Mouse (Mus musculus) lung, embryonic 16.5 days (tissue): Measurements from ENCODE around the gene Prps1. TPM values are rescaled to one million over a fixed set of nuclear protein-coding genes. Genes with fewer than 3 reads are reported as not detected.

Source experiments
- ATAC-seq: fragments of 200-750 bp; cut with Nextera tagmentation; 2 replicates; pipeline ENCODE4 v1.8.0; 2017; ENCODE audit warnings: low read depth, mild to moderate bottlenecking, moderate library complexity
- H3K27ac ChIP-seq: fragments of 300-500 bp; sonication (generic); 2 replicates; pipeline ENCODE4 v1.5.1; 2014; ENCODE audit warnings: mild to moderate bottlenecking, control low read depth, low read length
- H3K27me3 ChIP-seq: fragments of 300-500 bp; sonication (generic); 2 replicates; pipeline ENCODE4 v1.6.1; 2014; ENCODE audit warnings: low read depth, low read length, mixed read lengths; ENCODE audit not compliant: control insufficient read depth, insufficient read depth
- H3K36me3 ChIP-seq: fragments of 300-500 bp; sonication (generic); 2 replicates; pipeline ENCODE4 v1.6.1; 2014; ENCODE audit warnings: low read length; ENCODE audit not compliant: control insufficient read depth, insufficient read depth
- H3K4me1 ChIP-seq: fragments of 300-500 bp; sonication (generic); replicated peaks from 2 replicates; pipeline ENCODE4 v1.6.1; 2014; ENCODE audit warnings: low read length, mixed read lengths; ENCODE audit not compliant: control insufficient read depth, insufficient read depth
- H3K4me2 ChIP-seq: fragments of 300-500 bp; sonication (generic); 2 replicates; pipeline ENCODE4 v1.6.1; 2014; ENCODE audit warnings: low read depth, low read length, control low read depth
- H3K4me3 ChIP-seq: fragments of 300-500 bp; sonication (generic); 2 replicates; pipeline ENCODE4 v1.5.1; 2014; ENCODE audit warnings: mild to moderate bottlenecking, low read length, control low read depth
- H3K9ac ChIP-seq: fragments of 300-500 bp; sonication (generic); 2 replicates; pipeline ENCODE4 v1.6.1; 2014; ENCODE audit warnings: low read length, control low read depth
- H3K9me3 ChIP-seq: fragments of 300-500 bp; sonication (generic); 2 replicates; pipeline ENCODE4 v1.6.1; 2016; ENCODE audit warnings: low read length; ENCODE audit not compliant: control insufficient read depth
- WGBS: fragments of 180-500 bp; shearing (Covaris S2); extraction: QIAGEN DNeasy Blood & Tissue Kit; methylation state at CpG from one replicate; pipeline ENCODE4 v1.1.7; 2014; 5-methylcytosine and 5-hydroxymethylcytosine counted together
- polyA plus RNA-seq: library from polyadenylated mRNA; unstranded; fragments of >200 nt; fragmentation: Nextera tagmentation; extraction: Ambion mirVana; gene quantifications from 2 replicates; pipeline ENCODE4 v1.2.1, GENCODE M21; 2015

Prps1 gene
- polyA plus RNA-seq, 1 experiment from 2014 or later, result 35.0 TPM

DNA sequence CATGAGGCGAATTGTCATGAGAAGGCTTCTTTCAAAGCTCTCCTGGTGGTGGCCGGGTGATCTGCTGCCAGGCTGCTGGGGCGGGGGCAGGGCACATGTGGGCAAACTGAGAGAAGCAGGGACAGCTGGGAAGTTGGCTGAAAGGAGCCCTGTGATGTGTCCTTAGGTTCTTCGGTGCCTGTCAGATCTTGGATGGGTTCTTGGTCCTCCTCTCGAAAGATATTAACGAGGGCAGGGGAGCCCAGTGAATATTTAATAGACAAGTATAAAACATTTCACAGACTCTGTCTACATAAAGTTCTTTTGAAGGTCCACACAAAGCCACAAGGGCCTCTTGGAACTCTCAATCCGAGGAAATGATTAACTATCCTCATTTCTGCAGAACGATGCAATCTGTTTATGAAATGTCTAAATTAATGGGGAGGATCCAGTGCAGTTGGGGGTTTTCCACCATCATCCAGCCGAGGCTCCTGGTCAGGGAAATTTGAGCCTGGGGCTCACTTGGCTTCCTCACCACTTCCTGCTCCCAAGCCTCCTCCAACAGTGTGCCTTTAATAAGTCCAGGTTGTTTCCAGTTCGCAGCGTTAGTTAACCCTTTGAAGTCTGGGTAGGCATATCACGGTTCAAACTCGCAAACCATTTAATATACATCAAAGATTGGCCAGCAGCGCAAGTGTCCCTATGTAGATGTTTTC is 65.8 kb downstream of the Prps1 start:
- ATAC-seq, result no peak
- 50% methylated on average over 14 of the region's 14 CpGs for WGBS
- H3K9ac ChIP-seq, result no peak overlapping the region
- no peaks in the 10 kb centered on the region; the same call in 1 of the 2 replicates for H3K27me3 ChIP-seq
- H3K4me2 ChIP-seq, result no peak overlapping the region
- peaks cover 11% of the 10 kb centered on the region; the same call in 1 of the 2 replicates for H3K4me1 ChIP-seq
- H3K4me3 ChIP-seq, result no peak overlapping the region
- no peaks in the 10 kb centered on the region for H3K9me3 ChIP-seq
- peak overlapping the region; percentile 31 for H3K27ac ChIP-seq
- H3K36me3 ChIP-seq, result no peaks in the 10 kb centered on the region

DNA sequence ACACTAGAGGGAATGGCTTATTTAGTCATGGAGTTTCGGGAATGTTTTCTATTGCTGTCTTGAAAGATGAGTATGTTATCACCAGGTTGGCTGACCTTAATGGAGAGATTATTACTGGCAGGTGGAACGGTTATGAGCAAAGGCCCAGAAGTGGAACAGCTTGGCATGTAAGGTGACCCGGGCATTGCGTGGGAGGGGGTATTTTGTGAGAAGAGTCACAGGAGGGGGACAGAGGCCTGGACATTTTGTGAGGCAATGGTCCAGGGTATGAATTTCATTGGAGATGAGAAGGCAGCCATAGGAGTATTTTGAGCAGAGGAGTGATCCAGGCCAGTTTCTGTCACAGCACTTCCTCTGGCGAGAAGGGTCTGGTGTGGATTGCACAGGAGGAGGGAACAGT is 67.8 kb downstream of the Prps1 start:
- no peak overlapping the region for H3K4me2 ChIP-seq
- H3K4me3 ChIP-seq, result no peak overlapping the region
- 88% methylated on average over 5 of the region's 5 CpGs for WGBS
- H3K27me3 ChIP-seq, result no peaks in the 10 kb centered on the region
- H3K36me3 ChIP-seq, result no peaks in the 10 kb centered on the region
- ATAC-seq, result no peak
- H3K9me3 ChIP-seq, result no peaks in the 10 kb centered on the region
- H3K27ac ChIP-seq, result no peak overlapping the region
- peaks cover 11% of the 10 kb centered on the region; the same call in 1 of the 2 replicates for H3K4me1 ChIP-seq
- no peak overlapping the region for H3K9ac ChIP-seq

Other genes with a start within 250 kb of the Prps1 start
- gene Frmpd3, start 114.3 kb upstream of the Prps1 start, polyA plus RNA-seq, result 0.03 TPM in 1 of 2 replicates, not detected in the other
- gene Tsc22d3, start 144.0 kb downstream of the Prps1 start, polyA plus RNA-seq, result 119 and 129 TPM in 2 replicates
- gene Mid2, start 208.0 kb downstream of the Prps1 start, polyA plus RNA-seq, result 6.2 and 7.5 TPM in 2 replicates